Mouse (Mus musculus) urinary bladder, postnatal 25 days (tissue): Measurements from ENCODE around the gene Spsb4.

Source experiments
- DNase-seq: peaks from one replicate; pipeline ENCODE4 v3.0.0; 2022; ENCODE audit warnings: low spot score

The Spsb4 gene

GRCm38 (mm10) chr9:97018677-97019147, at the start of gene Spsb4:
Spsb4 (minus strand) TSS chr9:97018843.
- peak; percentile 52 for DNase-seq

DNA sequence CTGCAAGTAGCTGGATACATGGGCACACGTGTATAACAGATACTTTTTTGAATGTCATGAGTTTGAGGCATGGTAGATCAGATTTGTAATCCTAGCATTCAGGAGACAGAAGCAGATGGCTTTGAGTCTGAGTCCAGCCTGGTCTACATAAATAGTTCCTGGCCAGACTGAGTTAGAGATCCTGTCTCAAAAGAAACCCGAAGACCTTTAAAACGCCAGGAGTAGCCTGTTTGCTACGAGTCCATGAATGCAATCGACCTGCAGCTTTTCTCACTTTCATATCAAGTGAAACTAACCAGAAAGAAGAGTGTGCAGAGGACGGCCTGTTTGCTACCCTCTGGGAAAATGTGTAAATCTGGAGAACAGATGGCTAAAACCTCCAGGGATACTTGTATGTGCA, 49.1 kb upstream of the Spsb4 start:
- no peak for DNase-seq

- no peak for DNase-seq
These were observed 47.2 kb upstream of the Spsb4 start for GRCm38 (mm10) chr9:97065885-97066284.

DNA sequence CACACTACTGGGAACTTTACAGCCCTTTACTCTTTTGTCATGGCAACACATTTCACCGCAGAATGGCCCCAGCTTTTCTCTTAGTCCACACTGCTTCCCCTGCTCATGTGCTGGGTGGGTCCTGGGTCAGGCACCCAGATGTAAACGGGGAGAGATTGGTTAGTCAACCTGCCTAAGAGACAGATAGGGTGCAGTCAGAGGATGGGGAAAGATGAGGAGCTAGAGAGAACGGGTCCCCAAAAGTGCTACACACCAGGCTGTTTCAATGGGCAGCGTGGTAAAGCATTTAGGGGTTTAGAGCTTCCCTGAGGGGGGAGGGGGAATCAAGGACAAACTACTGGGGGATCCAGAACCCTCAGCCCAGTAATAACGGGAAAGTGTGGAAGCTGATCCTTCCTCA, 46.6 kb upstream of the Spsb4 start:
- DNase-seq: no peak

DNA sequence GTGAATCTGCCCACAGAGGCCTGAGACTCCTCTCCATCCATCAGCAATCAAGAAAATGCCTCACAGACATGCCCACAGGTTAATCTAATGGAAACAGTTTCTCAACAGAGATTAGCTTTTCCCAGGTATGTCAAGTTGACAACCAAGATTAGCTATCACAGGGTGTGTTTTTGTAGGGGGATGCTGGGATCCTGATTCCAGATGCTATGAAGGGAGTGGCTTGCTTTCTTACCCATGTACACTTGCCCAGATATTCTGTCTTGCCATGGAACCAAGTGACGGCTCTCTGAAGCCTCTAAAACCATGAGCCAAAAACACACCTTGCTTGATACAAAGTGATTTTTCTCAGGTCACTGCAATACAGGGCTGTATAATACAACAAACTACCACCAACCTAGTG, 45.5 kb upstream of the Spsb4 start:
- DNase-seq: no peak

DNA sequence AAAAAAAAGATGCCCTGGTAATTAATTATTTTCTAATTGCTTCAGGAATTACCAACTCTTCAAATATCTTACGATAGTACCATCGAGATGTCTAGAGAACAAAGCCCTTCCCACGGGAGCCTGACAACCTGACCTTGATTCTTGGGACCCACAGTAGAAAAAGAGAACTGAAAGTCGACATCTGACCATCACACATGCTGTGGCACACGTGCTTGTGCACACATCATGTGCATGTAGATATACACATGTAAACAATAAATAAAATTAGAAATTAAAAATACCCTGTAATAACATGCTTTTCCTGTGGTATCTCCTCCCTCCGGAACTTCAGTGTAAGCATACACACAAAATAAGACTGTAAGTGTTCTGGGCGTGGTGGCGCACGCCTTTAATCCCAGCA, 43.1 kb upstream of the Spsb4 start:
- no peak for DNase-seq

GRCm38 (mm10) chr9:97056541-97057338, 38.1 kb upstream of the Spsb4 start:
- no peak for DNase-seq

- DNase-seq: no peak
These were observed 37.3 kb upstream of the Spsb4 start for GRCm38 (mm10) chr9:97055906-97056305.

DNA sequence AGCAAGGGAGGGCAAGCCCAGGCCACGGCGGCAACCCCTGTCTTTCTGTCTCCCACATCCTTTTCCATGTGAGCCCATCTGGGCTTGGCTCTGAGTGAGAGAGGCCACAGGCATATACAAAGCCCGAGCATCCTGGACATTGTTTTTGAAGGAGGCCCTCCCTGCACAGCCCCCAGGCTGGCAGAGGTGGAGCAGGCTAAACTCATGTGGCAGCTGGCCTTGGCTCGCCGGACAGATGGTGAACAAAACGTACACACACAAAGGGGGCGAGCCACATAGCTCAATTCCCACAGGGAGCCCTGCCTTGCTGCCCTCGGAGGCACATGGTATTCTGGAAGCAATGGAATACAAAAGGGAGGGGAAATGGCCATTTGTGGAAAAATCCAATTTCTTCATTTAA, 32.5 kb upstream of the Spsb4 start:
- DNase-seq: no peak

DNA sequence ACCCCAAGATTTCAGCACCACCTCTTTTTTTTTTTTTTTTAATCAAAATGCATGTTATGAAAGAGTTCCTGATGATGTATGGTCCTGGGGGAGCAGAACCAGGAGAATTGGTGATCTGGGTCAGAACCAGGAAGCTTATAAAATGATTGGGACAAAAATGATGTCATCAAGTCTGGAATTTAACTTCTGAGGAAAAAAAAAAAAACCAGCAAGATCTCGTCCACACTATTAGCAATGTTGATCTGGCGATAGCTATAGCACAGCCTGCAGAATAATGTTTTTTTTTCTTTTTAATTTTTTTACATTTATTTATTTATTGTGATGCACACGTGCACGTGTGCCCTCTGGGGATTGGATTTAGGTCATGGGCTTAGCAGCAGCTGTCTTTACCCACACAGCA, 27.6 kb upstream of the Spsb4 start:
- no peak for DNase-seq

DNA sequence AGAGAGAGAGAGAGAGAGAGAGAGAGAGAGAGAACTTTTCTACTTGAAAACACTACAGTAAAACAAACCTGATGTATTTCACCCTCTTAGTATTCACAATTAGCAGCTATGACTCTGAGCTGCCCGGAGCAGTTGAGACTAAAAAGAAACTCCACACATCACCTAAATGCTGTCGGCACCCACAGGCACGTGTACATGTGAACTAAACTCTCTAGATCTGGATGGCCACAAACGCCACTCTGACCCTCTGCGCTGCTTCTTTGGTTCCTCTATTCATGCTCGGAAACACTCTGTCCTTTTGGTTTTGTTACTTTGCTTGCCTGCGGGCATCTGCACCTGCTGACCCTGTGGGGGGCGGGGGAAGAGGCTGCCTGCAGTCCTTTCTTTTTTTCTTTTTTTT, 23.0 kb upstream of the Spsb4 start:
- DNase-seq: no peak

DNA sequence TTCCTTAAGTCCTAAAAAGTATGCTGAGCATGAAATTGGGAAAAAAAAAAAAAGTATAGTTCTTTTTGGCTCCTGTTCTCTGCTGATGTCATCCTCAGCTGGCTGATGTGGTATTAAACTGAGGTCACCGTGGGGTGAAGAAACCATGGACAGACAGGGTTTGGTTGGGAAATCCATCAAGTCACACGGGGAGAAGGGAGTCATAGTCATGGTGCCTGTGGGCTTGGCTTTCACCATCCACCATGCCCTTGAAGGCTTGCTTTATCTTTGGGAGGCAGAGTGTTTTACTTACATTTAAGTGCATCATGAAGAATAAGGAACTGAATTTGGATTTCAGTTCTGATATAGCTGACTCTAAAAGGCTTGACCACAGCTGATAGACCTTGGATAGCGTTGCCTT, 19.4 kb upstream of the Spsb4 start:
- no peak for DNase-seq

- no peak for DNase-seq
These were observed 18.0 kb upstream of the Spsb4 start for GRCm38 (mm10) chr9:97036656-97037055.

DNA sequence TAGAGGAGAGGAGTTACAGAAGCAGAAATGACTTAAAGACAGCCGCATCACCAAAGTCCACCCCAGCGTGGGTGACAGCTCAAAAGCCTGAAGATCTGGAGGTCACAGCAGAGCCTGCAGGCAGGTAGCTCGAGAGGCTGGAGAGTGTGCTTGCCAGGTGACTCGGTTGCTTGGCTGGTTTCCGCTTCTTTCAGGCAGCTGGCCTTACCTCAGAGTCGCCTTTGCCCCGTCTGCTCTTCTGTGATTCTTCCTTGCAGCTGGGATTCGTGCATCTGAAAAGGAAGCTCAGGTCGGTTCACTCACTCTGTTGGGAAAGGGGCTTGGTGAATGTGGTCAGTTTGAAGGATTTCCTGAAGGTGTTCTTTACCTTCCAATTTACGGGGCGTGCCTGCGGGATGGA, 8.7 kb upstream of the Spsb4 start:
- no peak for DNase-seq

- no peak for DNase-seq
These were observed 7.4 kb upstream of the Spsb4 start for GRCm38 (mm10) chr9:97026006-97026405.

- no peak for DNase-seq
These were observed 5.8 kb upstream of the Spsb4 start for GRCm38 (mm10) chr9:97024451-97024850.

DNA sequence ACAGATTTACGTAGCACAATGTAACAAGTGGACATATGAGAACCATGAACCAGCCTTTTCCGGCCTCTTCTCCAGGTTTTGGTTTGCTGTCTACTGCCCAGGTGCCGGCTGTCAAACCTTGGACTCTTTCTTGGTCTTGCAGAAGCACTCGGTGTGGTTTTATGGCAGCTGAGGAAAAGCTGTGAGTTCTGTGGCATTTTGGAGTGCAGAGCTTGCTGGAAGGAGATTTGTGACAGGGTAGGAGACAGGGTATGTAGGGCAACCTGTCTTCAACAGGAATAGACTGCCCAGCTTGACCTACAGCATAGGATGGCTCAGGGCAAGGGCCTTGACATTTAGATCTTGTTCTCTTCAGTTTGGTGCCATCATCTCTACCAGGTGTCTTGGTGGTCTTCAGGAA, 4.3 kb upstream of the Spsb4 start:
- no peak for DNase-seq

DNA sequence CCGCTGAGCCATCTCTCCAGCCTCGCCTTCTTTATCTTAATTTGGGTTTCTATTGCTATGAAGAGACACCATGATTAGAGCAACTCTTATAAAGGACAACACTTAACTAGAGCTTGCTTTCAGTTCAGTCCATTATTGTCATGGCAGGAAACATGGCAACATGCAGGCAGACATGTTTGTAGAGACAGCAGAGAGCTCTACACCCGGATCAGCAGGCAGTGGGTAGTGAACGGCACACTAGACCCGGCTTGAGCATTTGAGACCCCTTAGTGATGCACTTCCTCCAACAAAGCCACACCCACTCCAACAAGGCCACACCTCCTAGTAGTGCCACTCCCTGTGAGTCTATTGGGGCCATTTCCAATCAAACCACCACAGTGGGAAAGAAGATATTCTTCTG, 3.7 kb upstream of the Spsb4 start:
- no peak for DNase-seq

GRCm38 (mm10) chr9:97020152-97020551, 1.5 kb upstream of the Spsb4 start:
- no peak for DNase-seq

DNA sequence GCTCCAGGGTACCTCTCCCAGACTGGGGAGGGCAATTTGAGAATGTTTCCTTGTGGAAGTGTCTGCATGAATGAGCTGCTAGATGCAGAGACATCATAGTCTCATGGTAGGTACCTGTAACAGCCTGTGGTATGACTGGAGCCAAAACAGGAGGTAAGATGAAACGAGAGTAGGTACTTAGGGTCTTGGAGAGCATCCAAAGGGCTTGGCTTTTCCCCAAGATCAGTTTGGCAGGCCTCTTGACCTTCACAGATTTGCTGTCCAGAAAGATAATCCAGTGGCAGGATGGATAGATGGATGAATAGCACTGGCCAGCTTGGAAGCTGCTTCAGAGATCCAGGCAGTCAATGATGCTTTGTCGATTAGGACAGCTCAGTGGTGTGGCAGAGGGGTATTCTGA, 1.0 kb upstream of the Spsb4 start:
- no peak for DNase-seq

GRCm38 (mm10) chr9:97019231-97019630, 588 bp upstream of the Spsb4 start:
- no peak for DNase-seq

DNA sequence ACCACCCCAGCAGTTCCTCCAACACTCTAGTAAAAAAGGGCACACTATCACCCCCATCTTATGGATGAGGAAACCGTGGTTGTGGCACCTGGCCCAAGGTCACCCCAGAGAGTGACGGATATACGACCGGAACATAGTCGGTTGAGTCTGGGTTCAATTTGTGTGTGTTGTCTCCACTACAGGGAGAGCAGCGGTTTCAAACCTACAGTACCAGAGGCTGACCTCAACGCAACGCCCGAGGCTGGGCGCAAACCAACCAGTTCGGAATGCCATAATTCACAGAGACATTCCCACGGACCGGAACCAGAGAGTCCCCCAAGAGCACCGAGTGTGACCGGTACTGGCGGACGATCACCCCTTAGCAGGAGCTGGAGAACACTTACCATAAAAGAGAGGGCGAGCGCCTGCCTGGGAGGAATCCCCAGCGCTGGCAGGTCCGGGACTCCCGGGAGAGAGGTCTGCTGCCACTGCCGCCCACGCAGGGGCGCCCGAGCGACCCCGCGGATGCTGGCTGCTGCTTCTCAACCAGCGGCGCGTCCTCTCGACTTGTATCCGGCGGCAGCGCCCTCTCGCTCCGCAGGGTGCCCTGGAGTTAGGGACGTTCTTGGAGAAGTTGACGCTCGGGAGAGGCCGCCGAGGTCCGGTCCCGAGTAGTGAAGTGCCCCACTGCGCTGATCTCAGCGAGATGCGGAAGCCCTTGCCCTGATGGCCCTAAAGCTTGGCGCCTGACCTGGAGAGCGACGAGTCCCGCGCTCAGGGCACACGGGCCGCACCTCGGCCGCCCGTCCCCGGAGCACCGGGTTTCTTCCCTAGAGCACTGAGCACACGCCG, 617 bp downstream of the Spsb4 start:
- peak; percentile 21 for DNase-seq

DNA sequence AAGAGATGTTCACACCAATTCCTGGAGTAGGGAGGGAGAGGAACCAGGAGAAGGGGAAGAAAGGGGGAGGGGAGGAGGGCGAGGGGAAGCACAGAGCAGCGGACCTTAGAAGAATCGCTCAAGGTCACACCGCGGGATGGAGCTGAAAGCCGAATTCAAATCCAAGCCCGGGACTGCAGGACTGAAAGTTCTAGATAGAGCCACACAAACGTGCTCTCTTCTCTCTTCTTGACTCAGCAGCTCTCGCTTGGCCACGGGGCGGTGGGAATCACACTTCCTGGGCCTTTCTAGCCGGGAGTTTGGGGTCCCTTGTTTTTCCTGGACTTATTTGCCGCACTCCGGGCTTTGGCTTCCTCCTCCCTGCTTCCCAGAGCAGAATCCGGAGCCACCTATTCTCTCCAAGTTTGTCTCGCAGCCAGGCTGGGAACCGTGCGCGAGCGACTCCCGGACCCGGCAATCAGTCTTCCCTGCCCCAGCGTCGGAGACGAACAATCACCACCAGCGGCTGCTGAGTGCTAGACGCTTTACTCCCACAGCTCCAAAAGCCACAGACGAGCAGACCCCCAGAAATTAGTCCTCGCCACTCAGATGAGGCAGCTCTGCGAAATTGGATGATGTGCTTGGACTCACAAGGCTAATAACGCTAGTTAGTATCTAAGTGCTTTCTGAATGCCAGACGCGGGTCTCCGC, 1.4 kb downstream of the Spsb4 start:
- DNase-seq: no peak
